Mouse (Mus musculus) embryonic fibroblast, embryonic 13.5 days (primary cell): ENCODE data around the gene Rab19.

ENCODE experiments used
- CTCF ChIP-seq: IDR thresholded peaks from 2 replicates; pipeline ENCODE4 v1.5.1; 2011; ENCODE audit warnings: mild to moderate bottlenecking, control low read depth, low read length, moderate library complexity, borderline replicate concordance; ENCODE audit not compliant: insufficient read depth
- POLR2A ChIP-seq: IDR thresholded peaks from 2 replicates; pipeline ENCODE4 v1.6.1; 2011; ENCODE audit warnings: low read depth, mild to moderate bottlenecking, control low read depth, low read length, moderate library complexity

DNA sequence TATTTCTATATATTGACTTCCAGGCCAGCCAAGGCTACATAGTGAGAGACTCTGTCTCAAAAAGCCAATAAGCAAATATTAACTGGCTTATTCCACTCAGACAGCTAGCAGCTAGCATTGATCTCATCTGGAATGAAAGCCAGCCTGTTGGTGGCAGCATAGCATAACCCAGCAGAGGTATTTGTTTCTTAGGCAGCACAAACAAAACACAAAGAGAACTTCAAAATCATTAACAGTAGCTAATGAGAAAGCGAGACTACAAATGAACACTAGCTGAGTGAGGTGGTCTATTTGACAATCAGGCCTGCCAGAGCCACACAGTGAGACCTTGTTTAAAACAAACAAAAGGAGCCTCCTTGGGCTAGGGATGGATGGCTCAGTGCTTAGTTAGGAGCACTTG is 33.1 kb downstream of the Rab19 start:
- TF ChIP-seq POLR2A (no peak), CTCF (no peak)
